Comparison of ENCODE assay signal across 15 mouse cellular contexts in genomic region chr10:4356640-4357039, GRCm38 (mm10). TPM values are rescaled to one million over a fixed set of nuclear protein-coding genes. Genes with fewer than 3 reads are reported as not detected.
DNase-seq lines count a peak whose midpoint lies in the region; ATAC-seq lines count a peak whose summit lies in the region.
"Had no signal": no experiment of that assay in that cellular context is flagged by ENCODE, and none has a peak within 500 bp of the region (broad histone marks: within the 10 kb centered on the region; RNA-seq: fewer than 3 reads in every experiment).

No protein-coding gene starts in this region.

- intact Hi-C loops in left cerebral cortex, postnatal 36 days (cut with DNase I), result no loop called here

- peak; percentile 42 for DNase-seq in thymus, postnatal 14 days
- no peak for DNase-seq in thymus, adult 18-20 months
- no peak for DNase-seq in heart, postnatal 4 days
- DNase-seq in left cerebral cortex, postnatal 36 days (ENCODE audit: low spot score in 2 of 2), result no peak
- no peak for DNase-seq in cerebellum, adult 11 months
- DNase-seq: cerebellum, adult 9-11 months; gastrocnemius, adult 2 months; heart, adult 18-20 months; heart, postnatal 14 days; kidney, adult 8-10 months; kidney, postnatal 14 days; lung, embryonic 14.5 days had no signal

- ATAC-seq in granulocyte monocyte progenitor cell, adult 5-6 weeks (replicated peaks; ENCODE audit: poor library complexity, severe bottlenecking), result peak; percentile 65
- peak; percentile 66 for ATAC-seq in megakaryocyte progenitor cell, adult 5-6 weeks (replicated peaks; ENCODE audit: poor library complexity)
- ATAC-seq: midbrain, embryonic 15.5 days had no signal

RNA-seq across cellular contexts. Expression of gene Zbtb2, which starts 31.3 kb away (rescaled TPM):
- total RNA-seq in granulocyte monocyte progenitor cell, adult 5-6 weeks (2014; fragmentation: Nextera tagmentation), result 6.8 and 12.9 TPM in 2 replicates
- total RNA-seq in granulocyte monocyte progenitor cell, adult 5-6 weeks (2017), result 11.1 and 13.4 TPM in 2 replicates
- total RNA-seq in megakaryocyte progenitor cell, adult 5-6 weeks (2015), result 15.5 and 17.5 TPM in 2 replicates
- 10.7 and 11.9 TPM in 2 replicates for total RNA-seq in megakaryocyte progenitor cell, adult 5-6 weeks (2017)
- total RNA-seq in heart, postnatal 4 days (2021), result 10 to 100 TPM; 10.6 to 10.9 TPM
- 10 to 100 TPM; 10.0 to 11.5 TPM for total RNA-seq in left cerebral cortex, postnatal 36 days (2021)
